Mouse (Mus musculus) heart, postnatal 0 days (tissue): ENCODE measurements around the gene Atrnl1. TPM values are rescaled to one million over a fixed set of nuclear protein-coding genes. Genes with fewer than 3 reads are reported as not detected.

Experiments
- ATAC-seq: fragments of 200-750 bp; cut with Nextera tagmentation; 2 replicates; pipeline ENCODE4 v1.8.0; 2017; ENCODE audit warnings: low read depth, moderate number of reproducible peaks, moderate library complexity; ENCODE audit not compliant: insufficient read depth
- DNase-seq: peaks from one replicate; pipeline ENCODE4 v3.0.0-alpha.2; 2016; ENCODE audit warnings: low spot score
- H3K27ac ChIP-seq: fragments of 300-500 bp; sonication (generic); 2 replicates; pipeline ENCODE4 v1.5.1; 2014; ENCODE audit warnings: low read depth, mild to moderate bottlenecking
- H3K27me3 ChIP-seq: fragments of 300-500 bp; sonication (generic); 2 replicates; pipeline ENCODE4 v1.6.1; 2014; ENCODE audit warnings: low read length, mixed read lengths; ENCODE audit not compliant: control insufficient read depth, insufficient read depth
- H3K36me3 ChIP-seq: fragments of 300-500 bp; sonication (generic); replicated peaks from 2 replicates; pipeline ENCODE4 v1.6.1; 2014; ENCODE audit warnings: low read length, mixed read lengths; ENCODE audit not compliant: control insufficient read depth, insufficient read depth
- H3K4me1 ChIP-seq: fragments of 300-500 bp; sonication (generic); 2 replicates; pipeline ENCODE4 v1.6.1; 2014; ENCODE audit warnings: antibody characterized with exemption; ENCODE audit not compliant: control insufficient read depth, insufficient read depth
- H3K4me2 ChIP-seq: fragments of 300-500 bp; sonication (generic); 2 replicates; pipeline ENCODE4 v1.6.1; 2014; ENCODE audit warnings: low read depth, mild to moderate bottlenecking, low read length, moderate library complexity
- H3K4me3 ChIP-seq: fragments of 300-500 bp; sonication (generic); 2 replicates; pipeline ENCODE4 v1.5.1; 2014; ENCODE audit warnings: low read depth, low read length
- H3K9ac ChIP-seq: fragments of 300-500 bp; sonication (generic); replicated peaks from 2 replicates; pipeline ENCODE4 v1.6.1; 2014; ENCODE audit warnings: low read depth, low read length, mixed read lengths
- H3K9me3 ChIP-seq: fragments of 300-500 bp; sonication (generic); replicated peaks from 2 replicates; pipeline ENCODE4 v1.6.1; 2016; ENCODE audit warnings: low read length; ENCODE audit not compliant: control insufficient read depth
- CTCF ChIP-seq: IDR thresholded peaks from 2 replicates; pipeline ENCODE4 v1.5.1; 2016; ENCODE audit warnings: antibody characterized with exemption, control low read depth, low read depth
- EP300 ChIP-seq: IDR thresholded peaks from 2 replicates; pipeline ENCODE4 v1.6.1; 2016; ENCODE audit warnings: antibody characterized with exemption, low read depth
- WGBS: fragments of 180-500 bp; shearing (Covaris S2); extraction: QIAGEN DNeasy Blood & Tissue Kit; methylation state at CpG from one replicate; pipeline ENCODE4 v1.1.7; 2014; 5-methylcytosine and 5-hydroxymethylcytosine counted together
- polyA plus RNA-seq: library from polyadenylated mRNA; unstranded; fragments of >200 nt; fragmentation: Nextera tagmentation; extraction: Ambion mirVana; gene quantifications from 2 replicates; pipeline ENCODE4 v1.2.1, GENCODE M21; 2015
- total RNA-seq: library from RNA; depleted of rRNA; stranded (reverse); fragments of >200 nt; gene quantifications from 2 replicates; pipeline ENCODE4 v1.2.3, GENCODE M21; 2014; ENCODE audit warnings: low replicate concordance

The Atrnl1 gene
- total and polyA plus RNA-seq, 2 experiments from 2014 or later = 1.7 to 16.9 TPM

DNA sequence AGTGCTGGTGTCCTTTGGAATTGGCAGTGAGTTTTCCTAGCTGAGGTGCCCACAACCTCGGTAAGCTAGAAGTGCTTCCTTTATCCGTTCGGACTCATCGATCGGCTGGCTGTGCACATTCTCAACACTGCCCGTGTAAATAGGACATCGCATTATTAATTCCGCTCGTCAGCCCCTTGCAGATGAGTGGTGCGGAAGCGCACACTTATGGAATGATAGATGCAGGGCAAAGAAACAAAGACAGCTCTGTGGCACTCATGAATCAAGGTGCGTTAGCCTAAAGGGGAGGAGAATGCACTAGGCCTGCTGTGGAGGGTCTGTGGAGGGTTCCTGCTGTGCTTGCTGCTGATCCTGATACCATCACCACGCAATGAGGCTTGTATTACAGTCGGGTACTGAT is 474.0 kb downstream of the Atrnl1 start:
- Histone ChIP-seq H3K9ac (no peak overlapping the region), H3K36me3 (no peaks in the 10 kb centered on the region), H3K4me2 (no peak overlapping the region), H3K4me1 (no peaks in the 10 kb centered on the region), H3K27me3 (no peaks in the 10 kb centered on the region), H3K4me3 (no peak overlapping the region), H3K9me3 (no peaks in the 10 kb centered on the region), H3K27ac (no peak overlapping the region)
- no peak for TF ChIP-seq CTCF
- TF ChIP-seq EP300 = no peak
- no peak for DNase-seq
- ATAC-seq = no peak
- 89% methylated on average over 14 of the region's 14 CpGs for WGBS

DNA sequence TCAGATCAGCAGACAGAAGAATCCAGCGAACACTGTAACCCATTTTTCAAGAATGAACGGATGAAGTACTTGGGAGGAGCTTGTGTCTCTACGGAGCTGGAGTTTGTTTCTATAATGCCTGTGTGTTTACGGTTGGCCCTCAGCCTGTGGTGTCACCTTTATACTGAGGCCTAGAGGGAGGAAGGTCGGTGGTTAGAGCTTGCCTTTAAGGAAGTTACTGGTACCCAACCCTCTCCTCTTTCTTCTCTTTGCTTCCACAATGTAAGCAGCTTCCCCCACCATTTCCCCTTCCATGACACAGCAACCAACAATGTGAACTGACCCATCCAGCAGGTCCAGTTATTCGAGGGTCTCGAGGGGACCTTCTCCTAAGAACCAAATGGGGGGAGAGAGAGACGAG is 475.9 kb downstream of the Atrnl1 start:
- Histone ChIP-seq H3K4me3 (no peak overlapping the region), H3K9ac (no peak overlapping the region), H3K36me3 (no peaks in the 10 kb centered on the region), H3K4me2 (no peak overlapping the region), H3K4me1 (no peaks in the 10 kb centered on the region), H3K27me3 (no peaks in the 10 kb centered on the region), H3K27ac (no peak overlapping the region), H3K9me3 (no peaks in the 10 kb centered on the region)
- no peak for DNase-seq
- WGBS = 86% methylated on average over 8 of the region's 8 CpGs
- TF ChIP-seq EP300 = no peak
- no peak for TF ChIP-seq CTCF
- no peak for ATAC-seq

DNA sequence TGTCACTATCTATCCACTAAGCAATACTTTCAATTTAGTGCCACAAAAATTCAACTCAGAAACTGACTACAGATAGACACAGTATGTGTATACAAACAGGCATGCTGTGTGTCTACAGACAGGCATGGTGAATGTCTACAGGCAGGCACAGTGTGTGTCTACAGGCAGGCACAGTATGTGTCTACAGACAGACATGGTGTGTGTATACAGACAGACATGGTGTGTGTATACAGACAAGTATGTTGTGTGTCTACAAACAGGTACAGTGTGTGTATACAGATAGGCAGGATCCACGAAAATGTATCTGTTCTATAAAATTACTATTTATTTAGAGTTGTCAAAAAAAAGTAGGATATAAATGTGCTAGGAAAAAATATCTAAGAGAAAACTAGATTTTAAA is 477.1 kb downstream of the Atrnl1 start:
- H3K4me1 ChIP-seq = no peaks in the 10 kb centered on the region
- no peak overlapping the region for H3K9ac ChIP-seq
- no peak for DNase-seq
- H3K27ac ChIP-seq = no peak overlapping the region
- no peaks in the 10 kb centered on the region for H3K9me3 ChIP-seq
- H3K27me3 ChIP-seq = no peaks in the 10 kb centered on the region
- no peak for ATAC-seq
- TF ChIP-seq CTCF (no peak), EP300 (no peak)
- 73% methylated on average over 1 of the region's 1 CpGs for WGBS
- no peaks in the 10 kb centered on the region for H3K36me3 ChIP-seq
- H3K4me2 ChIP-seq = no peak overlapping the region
- H3K4me3 ChIP-seq = no peak overlapping the region

DNA sequence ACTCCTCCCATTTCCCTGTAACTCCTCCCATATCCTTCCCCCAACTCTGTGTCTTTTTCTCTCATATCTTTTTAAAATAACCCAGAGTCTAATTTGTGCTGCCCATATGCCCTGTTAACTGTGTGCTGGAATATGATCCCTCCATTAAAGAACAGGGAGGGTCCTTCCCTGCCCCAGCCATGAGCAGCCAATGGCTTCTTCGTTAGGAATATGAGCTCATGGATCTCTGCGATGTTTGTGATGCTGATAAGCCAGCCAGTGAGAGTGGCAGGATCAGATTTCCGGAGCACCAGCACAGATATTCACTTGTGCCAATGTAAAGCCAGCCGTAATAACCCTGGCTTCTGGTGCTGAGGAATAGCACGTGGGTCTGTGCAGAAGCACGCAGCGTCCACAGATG is 477.6 kb downstream of the Atrnl1 start:
- Histone ChIP-seq H3K4me3 (no peak overlapping the region), H3K9ac (no peak overlapping the region), H3K27ac (no peak overlapping the region), H3K9me3 (no peaks in the 10 kb centered on the region), H3K4me2 (no peak overlapping the region), H3K36me3 (no peaks in the 10 kb centered on the region), H3K27me3 (no peaks in the 10 kb centered on the region), H3K4me1 (no peaks in the 10 kb centered on the region)
- DNase-seq (no peak), ATAC-seq (no peak)
- WGBS = 49% methylated on average over 7 of the region's 7 CpGs
- TF ChIP-seq CTCF (no peak), EP300 (no peak)

DNA sequence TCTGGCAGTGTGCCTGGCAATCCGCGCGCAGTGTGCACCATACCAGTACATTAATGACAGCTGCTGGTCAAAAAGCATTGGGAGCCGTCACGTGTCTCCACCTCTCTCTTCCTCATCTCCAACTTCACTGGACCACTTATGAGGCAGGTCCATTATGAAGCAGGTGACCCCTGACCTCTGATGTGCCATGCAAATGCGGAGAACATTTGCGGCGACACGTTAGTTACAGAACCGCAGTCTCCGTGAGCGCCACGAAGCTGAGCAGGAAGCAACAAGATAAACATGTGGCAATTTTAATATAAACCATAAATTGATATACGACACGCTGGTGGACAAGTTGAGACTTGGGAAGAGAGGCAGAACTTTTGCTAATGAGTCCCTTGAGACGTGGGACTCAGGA is 481.1 kb downstream of the Atrnl1 start:
- no peak overlapping the region for H3K4me2 ChIP-seq
- H3K27me3 ChIP-seq = no peaks in the 10 kb centered on the region
- H3K27ac ChIP-seq = no peak overlapping the region
- H3K9me3 ChIP-seq = no peaks in the 10 kb centered on the region
- H3K4me3 ChIP-seq = no peak overlapping the region
- DNase-seq = no peak
- no peak for ATAC-seq
- no peaks in the 10 kb centered on the region for H3K36me3 ChIP-seq
- TF ChIP-seq EP300 = no peak
- no peak for TF ChIP-seq CTCF
- WGBS = 95% methylated on average over 16 of the region's 16 CpGs
- no peaks in the 10 kb centered on the region for H3K4me1 ChIP-seq
- no peak overlapping the region for H3K9ac ChIP-seq

DNA sequence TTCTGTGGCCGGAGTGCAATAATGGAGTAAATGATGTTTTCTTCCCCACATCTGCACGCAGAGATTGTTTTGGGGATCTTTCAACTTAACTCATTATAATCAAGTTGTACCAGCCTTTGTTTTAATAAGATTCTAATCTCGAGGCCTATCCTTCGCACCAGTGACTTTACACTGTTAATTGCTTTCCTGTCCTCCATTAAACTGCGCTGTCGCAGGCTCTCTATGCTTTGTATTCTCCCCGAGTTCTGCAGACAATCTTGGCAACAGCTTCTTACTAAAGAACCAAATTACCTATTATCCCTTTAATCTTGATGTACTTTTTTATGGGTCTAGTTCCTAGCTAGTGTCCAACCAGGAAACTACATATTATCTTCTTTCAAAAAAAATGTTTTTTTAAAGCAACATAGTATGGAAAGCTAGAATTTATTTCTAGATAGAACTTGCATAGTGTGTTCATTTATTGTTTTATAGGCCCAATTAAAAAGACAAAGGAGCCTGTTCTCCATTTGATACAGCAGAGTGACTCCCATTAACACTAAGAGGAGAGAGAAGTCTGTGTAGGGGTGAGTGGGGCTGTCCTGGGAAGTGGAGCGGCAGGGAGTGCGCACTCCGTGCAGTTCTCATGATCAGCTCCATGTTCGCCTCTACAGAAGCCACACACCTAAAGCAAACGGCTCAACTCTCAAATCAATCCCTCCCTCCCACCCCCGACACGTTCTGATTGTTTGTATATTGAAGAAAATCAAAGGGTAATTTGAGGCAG is 484.1 kb downstream of the Atrnl1 start:
- TF ChIP-seq CTCF (no peak), EP300 (no peak)
- no peak overlapping the region for H3K27ac ChIP-seq
- no peak overlapping the region for H3K9ac ChIP-seq
- no peaks in the 10 kb centered on the region for H3K9me3 ChIP-seq
- no peaks in the 10 kb centered on the region for H3K27me3 ChIP-seq
- ATAC-seq (no peak), DNase-seq (no peak)
- no peaks in the 10 kb centered on the region for H3K4me1 ChIP-seq
- no peaks in the 10 kb centered on the region for H3K36me3 ChIP-seq
- no peak overlapping the region for H3K4me3 ChIP-seq
- H3K4me2 ChIP-seq = no peak overlapping the region
- WGBS = 78% methylated on average over 14 of the region's 14 CpGs
